Mouse (Mus musculus): ENCODE measurements around the gene Cttnbp2. TPM values are rescaled to one million over a fixed set of nuclear protein-coding genes. Genes with fewer than 3 reads are reported as not detected.
"Not testable (repeated sequence)": the region's sequence is repeated elsewhere in the genome, so short reads cannot be mapped to it uniquely, and the experiment has no call there.

The Cttnbp2 gene
- polyA plus RNA-seq, 1 experiment from 2014 or later = 75.4 TPM

DNA sequence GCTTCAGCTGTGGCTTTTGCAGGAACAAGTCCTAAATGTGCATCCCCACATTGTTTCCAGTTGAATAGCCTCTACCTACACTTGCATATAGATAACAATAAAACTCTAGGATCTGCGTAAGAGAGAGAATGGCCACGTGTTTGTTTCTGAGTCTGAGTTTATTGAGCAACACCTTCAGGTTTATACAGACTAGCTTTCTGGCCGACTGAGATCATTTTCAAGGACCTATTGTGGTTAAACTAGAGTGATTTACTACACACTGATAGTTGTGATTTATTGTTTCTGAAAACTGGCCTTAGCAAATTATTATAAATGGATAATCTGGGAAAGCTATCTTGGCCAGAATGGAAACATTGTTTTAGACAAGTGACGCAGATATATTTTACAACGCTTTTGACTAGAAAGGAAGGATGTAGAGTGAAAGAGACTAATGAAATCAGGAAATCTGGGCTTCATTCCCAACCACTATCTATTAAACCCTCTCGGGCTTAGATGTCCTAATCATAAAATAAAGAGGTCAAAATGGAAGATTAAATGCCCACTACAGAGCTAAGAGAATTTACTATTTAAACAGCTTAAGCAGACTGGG is 96.7 kb downstream of the Cttnbp2 start:
- H3K27ac ChIP-seq (ENCODE audit: low read depth, low read length) = no peak overlapping the region
- no peaks in the 10 kb centered on the region for H3K9me3 ChIP-seq (ENCODE audit: control insufficient read depth, low read length)
- no peak overlapping the region for H3K4me2 ChIP-seq (ENCODE audit: low read depth, low read length)
- H3K27me3 ChIP-seq (ENCODE audit: control insufficient read depth, insufficient read depth, low read length) = no peaks in the 10 kb centered on the region
- H3K4me3 ChIP-seq (ENCODE audit: low read depth, low read length) = no peak overlapping the region
- H3K36me3 ChIP-seq (ENCODE audit: control insufficient read depth, insufficient read depth, low read length) = peaks cover 2% of the 10 kb centered on the region; the same call in 1 of the 2 replicates
- no peak for ATAC-seq (ENCODE audit: low read depth)
- no peak overlapping the region for H3K9ac ChIP-seq (replicated peaks; ENCODE audit: low read depth, low read length)
- 60% methylated on average over 6 of the region's 6 CpGs for WGBS
- no peaks in the 10 kb centered on the region; the same call in 1 of the 2 replicates for H3K4me1 ChIP-seq (ENCODE audit: control insufficient read depth, insufficient read depth, low read length)

DNA sequence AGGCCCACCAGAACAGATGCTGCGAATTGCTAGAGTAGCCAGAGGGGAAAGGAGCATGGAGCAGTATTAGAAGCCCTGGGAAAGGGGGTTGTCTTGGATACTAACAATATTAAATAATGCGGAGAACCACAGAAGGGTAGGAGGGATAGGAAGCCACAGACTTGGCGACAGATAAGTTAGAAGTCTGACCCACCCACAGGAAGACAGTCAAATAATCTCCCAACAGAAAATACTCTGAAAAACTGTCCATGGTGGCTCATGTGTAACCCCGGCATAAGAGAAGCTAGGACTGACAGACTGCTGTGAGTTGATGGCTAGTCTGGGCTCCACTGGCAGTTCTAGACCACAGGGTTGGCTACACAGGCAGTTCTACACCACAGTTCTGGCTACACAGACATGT is 98.7 kb downstream of the Cttnbp2 start:
- Histone ChIP-seq H3K27me3 (ENCODE audit: control insufficient read depth, insufficient read depth, low read length) (no peaks in the 10 kb centered on the region), H3K36me3 (ENCODE audit: control insufficient read depth, insufficient read depth, low read length) (peaks cover 2% of the 10 kb centered on the region; the same call in 1 of the 2 replicates), H3K9ac (replicated peaks; ENCODE audit: low read depth, low read length) (no peak overlapping the region), H3K4me1 (ENCODE audit: control insufficient read depth, insufficient read depth, low read length) (no peaks in the 10 kb centered on the region; the same call in 1 of the 2 replicates), H3K4me3 (ENCODE audit: low read depth, low read length) (no peak overlapping the region), H3K27ac (ENCODE audit: low read depth, low read length) (no peak overlapping the region), H3K4me2 (ENCODE audit: low read depth, low read length) (no peak overlapping the region), H3K9me3 (ENCODE audit: control insufficient read depth, low read length) (no peaks in the 10 kb centered on the region)
- ATAC-seq (ENCODE audit: low read depth) = no peak
- 82% methylated on average over 4 of the region's 4 CpGs for WGBS

DNA sequence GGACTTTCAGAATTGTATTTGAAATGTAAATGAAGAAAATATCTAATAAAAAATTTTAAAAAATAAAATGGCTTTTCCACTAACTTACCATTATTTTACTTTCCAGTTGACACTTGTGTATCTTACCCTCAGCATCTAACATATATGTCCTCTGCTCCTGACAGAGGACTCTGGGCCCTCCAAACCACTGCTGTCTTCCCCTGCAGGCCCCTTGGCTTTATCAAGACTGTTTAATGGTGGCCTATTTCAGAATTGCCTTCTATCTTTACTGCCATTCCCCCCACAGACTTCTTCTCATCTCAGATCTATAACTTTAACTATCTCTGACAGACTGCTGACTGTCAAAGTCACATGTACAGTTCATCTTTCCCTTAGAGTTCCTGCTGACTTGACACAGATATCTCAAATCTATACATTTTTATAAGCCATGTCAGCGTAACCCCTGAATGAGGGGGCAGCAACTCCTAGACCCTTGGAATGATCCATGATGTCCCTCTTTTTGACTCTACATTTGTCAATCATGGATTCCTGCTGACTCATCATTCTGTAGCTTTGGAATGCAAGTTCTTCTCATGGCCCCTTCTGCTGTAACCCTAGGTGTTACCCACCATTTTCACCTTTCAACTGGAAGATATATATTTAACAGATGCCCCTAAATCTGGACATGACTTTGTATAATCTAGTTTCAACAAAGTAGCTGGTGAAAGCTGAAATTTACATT is 103.0 kb downstream of the Cttnbp2 start:
- 0 out of 2 replicates have a peak, but pooled peaks cover 3% of the 10 kb centered on the region for H3K36me3 ChIP-seq (ENCODE audit: control insufficient read depth, insufficient read depth, low read length)
- no peaks in the 10 kb centered on the region for H3K27me3 ChIP-seq (ENCODE audit: control insufficient read depth, insufficient read depth, low read length)
- H3K9me3 ChIP-seq (ENCODE audit: control insufficient read depth, low read length) = no peaks in the 10 kb centered on the region
- H3K4me1 ChIP-seq (ENCODE audit: control insufficient read depth, insufficient read depth, low read length) = no peaks in the 10 kb centered on the region
- no peak overlapping the region for H3K9ac ChIP-seq (replicated peaks; ENCODE audit: low read depth, low read length)
- WGBS = 100% methylated on average over 1 of the region's 1 CpGs
- ATAC-seq (ENCODE audit: low read depth) = no peak
- no peak overlapping the region for H3K4me2 ChIP-seq (ENCODE audit: low read depth, low read length)
- H3K4me3 ChIP-seq (ENCODE audit: low read depth, low read length) = no peak overlapping the region
- no peak overlapping the region for H3K27ac ChIP-seq (ENCODE audit: low read depth, low read length)

- 96% methylated on average over 7 of the region's 7 CpGs for whole genome bisulfite sequencing
- no peak overlapping the region for H3K9ac ChIP-seq (replicated peaks; ENCODE audit: low read depth, low read length)
- peaks cover 22% of the 10 kb centered on the region for H3K36me3 ChIP-seq (ENCODE audit: control insufficient read depth, insufficient read depth, low read length)
- no peak overlapping the region for H3K27ac ChIP-seq (ENCODE audit: low read depth, low read length)
- no peak for ATAC-seq (ENCODE audit: low read depth)
- no peak overlapping the region for H3K4me3 ChIP-seq (ENCODE audit: low read depth, low read length)
- no peak overlapping the region for H3K4me2 ChIP-seq (ENCODE audit: low read depth, low read length)
- no peaks in the 10 kb centered on the region for H3K4me1 ChIP-seq (ENCODE audit: control insufficient read depth, insufficient read depth, low read length)
- H3K9me3 ChIP-seq (ENCODE audit: control insufficient read depth, low read length) = no peaks in the 10 kb centered on the region
- H3K27me3 ChIP-seq (ENCODE audit: control insufficient read depth, insufficient read depth, low read length) = no peaks in the 10 kb centered on the region
Observed at GRCm38 (mm10) chr6:18408445-18408844, 106.2 kb downstream of the Cttnbp2 start.

- WGBS = 100% methylated on average over 1 of the region's 1 CpGs
Observed at GRCm38 (mm10) chr6:18401066-18401674, 113.5 kb downstream of the Cttnbp2 start.

DNA sequence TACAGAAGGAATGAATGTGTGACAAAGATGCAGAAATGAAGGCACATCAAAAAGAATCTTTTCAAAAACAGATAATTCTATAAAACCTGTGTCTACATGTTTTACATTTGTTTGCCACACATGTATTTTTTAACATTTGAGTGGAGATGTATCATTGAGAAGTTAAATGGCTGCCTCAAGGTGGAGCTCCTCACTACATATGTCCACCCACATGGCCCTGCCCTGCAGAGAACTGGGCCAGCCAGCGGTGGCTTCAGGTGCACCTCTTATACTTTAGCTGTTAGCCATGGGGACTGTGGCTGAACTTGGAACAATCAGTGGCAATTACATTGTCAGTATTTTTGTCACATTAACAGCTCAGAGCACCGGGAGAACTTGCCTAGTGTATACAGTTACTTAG is 133.3 kb downstream of the Cttnbp2 start:
- Histone ChIP-seq H3K4me3 (ENCODE audit: low read depth, low read length) (no peak overlapping the region), H3K4me2 (ENCODE audit: low read depth, low read length) (no peak overlapping the region), H3K9ac (replicated peaks; ENCODE audit: low read depth, low read length) (no peak overlapping the region), H3K27me3 (ENCODE audit: control insufficient read depth, insufficient read depth, low read length) (no peaks in the 10 kb centered on the region), H3K9me3 (ENCODE audit: control insufficient read depth, low read length) (no peaks in the 10 kb centered on the region), H3K27ac (ENCODE audit: low read depth, low read length) (no peak overlapping the region), H3K36me3 (ENCODE audit: control insufficient read depth, insufficient read depth, low read length) (peaks cover 11% of the 10 kb centered on the region; the same call in 1 of the 2 replicates), H3K4me1 (ENCODE audit: control insufficient read depth, insufficient read depth, low read length) (no peaks in the 10 kb centered on the region)
- 79% methylated on average over 2 of the region's 2 CpGs for WGBS
- no peak for ATAC-seq (ENCODE audit: low read depth)

More at GRCm38 (mm10) chr6:18401066-18401674, 113.5 kb downstream of the Cttnbp2 start:
- H3K4me2 ChIP-seq (ENCODE audit: low read depth, low read length) = no peak overlapping the region
- no peak overlapping the region for H3K9ac ChIP-seq (replicated peaks; ENCODE audit: low read depth, low read length)
- peaks cover 30% of the 10 kb centered on the region for H3K36me3 ChIP-seq (ENCODE audit: control insufficient read depth, insufficient read depth, low read length)
- no peaks in the 10 kb centered on the region for H3K9me3 ChIP-seq (ENCODE audit: control insufficient read depth, low read length)
- no peak overlapping the region for H3K27ac ChIP-seq (ENCODE audit: low read depth, low read length)
- 0 out of 2 replicates have a peak, but pooled peaks have one; percentile 56 for ATAC-seq (ENCODE audit: low read depth)
- no peak overlapping the region for H3K4me3 ChIP-seq (ENCODE audit: low read depth, low read length)
- H3K27me3 ChIP-seq (ENCODE audit: control insufficient read depth, insufficient read depth, low read length) = no peaks in the 10 kb centered on the region
- no peaks in the 10 kb centered on the region for H3K4me1 ChIP-seq (ENCODE audit: control insufficient read depth, insufficient read depth, low read length)

GRCm38 (mm10) chr6:18380300-18381202 is 134.1 kb downstream of the Cttnbp2 start:
- 84% methylated on average over 13 of the region's 13 CpGs for WGBS
- Histone ChIP-seq H3K4me2 (ENCODE audit: low read depth, low read length) (no peak overlapping the region), H3K27me3 (ENCODE audit: control insufficient read depth, insufficient read depth, low read length) (no peaks in the 10 kb centered on the region), H3K27ac (ENCODE audit: low read depth, low read length) (no peak overlapping the region), H3K4me3 (ENCODE audit: low read depth, low read length) (no peak overlapping the region), H3K9me3 (ENCODE audit: control insufficient read depth, low read length) (no peaks in the 10 kb centered on the region), H3K36me3 (ENCODE audit: control insufficient read depth, insufficient read depth, low read length) (peaks cover 14% of the 10 kb centered on the region; the same call in 1 of the 2 replicates), H3K9ac (replicated peaks; ENCODE audit: low read depth, low read length) (no peak overlapping the region), H3K4me1 (ENCODE audit: control insufficient read depth, insufficient read depth, low read length) (no peaks in the 10 kb centered on the region)
- no peak for ATAC-seq (ENCODE audit: low read depth)

DNA sequence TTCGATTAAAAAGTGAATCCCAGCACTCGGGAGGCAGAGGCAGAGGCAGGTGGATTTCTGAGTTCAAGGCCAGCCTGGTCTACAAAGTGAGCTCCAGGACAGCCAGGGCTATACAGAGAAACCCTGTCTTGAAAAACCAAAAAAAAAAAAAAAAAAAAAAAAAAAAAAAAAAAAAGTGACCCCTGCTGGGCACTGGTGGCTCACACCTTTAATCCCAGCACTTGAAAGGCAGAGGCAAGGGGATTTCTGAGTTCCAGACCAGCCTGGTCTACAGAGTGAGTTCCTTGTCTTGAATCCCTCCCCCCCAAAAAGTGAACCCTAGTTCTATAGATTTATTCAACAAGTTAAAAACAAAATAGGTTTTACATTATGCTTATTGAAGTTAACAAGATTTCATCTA is 136.9 kb downstream of the Cttnbp2 start:
- peaks cover 15% of the 10 kb centered on the region; the same call in 1 of the 2 replicates for H3K36me3 ChIP-seq (ENCODE audit: control insufficient read depth, insufficient read depth, low read length)
- H3K4me1 ChIP-seq (ENCODE audit: control insufficient read depth, insufficient read depth, low read length); H3K4me3 ChIP-seq (ENCODE audit: low read depth, low read length); H3K27ac ChIP-seq (ENCODE audit: low read depth, low read length); H3K27me3 ChIP-seq (ENCODE audit: control insufficient read depth, insufficient read depth, low read length); H3K9ac ChIP-seq (replicated peaks; ENCODE audit: low read depth, low read length); ATAC-seq (ENCODE audit: low read depth); H3K4me2 ChIP-seq (ENCODE audit: low read depth, low read length); H3K9me3 ChIP-seq (ENCODE audit: control insufficient read depth, low read length): not testable (repeated sequence)
- WGBS = 90% methylated on average over 2 of the region's 2 CpGs

Data from neural tube, embryonic 14.5 days (tissue).